Mouse (Mus musculus): ENCODE measurements around the gene Clcn6. TPM values are rescaled to one million over a fixed set of nuclear protein-coding genes. Genes with fewer than 3 reads are reported as not detected.

Clcn6 gene
- total and polyA plus RNA-seq, 2 experiments from 2014 or later, result 24.4 to 60.7 TPM

- whole genome bisulfite sequencing, result 45% methylated on average over 6 of the region's 6 CpGs
Observed at GRCm38 (mm10) chr4:147959881-147960831, 78.5 kb downstream of the Clcn6 start.

GRCm38 (mm10) chr4:147957141-147957540 lies 81.5 kb downstream of the Clcn6 start:
- ATAC-seq (no peak), DNase-seq (ENCODE audit: low spot score) (no peak)
- 44% methylated on average over 11 of the region's 11 CpGs for WGBS
- no peaks in the 10 kb centered on the region for H3K27me3 ChIP-seq (ENCODE audit: insufficient read depth, low read length)
- no peak overlapping the region for H3K4me3 ChIP-seq (ENCODE audit: low read length)
- no peaks in the 10 kb centered on the region for H3K4me1 ChIP-seq (ENCODE audit: insufficient read depth, low read length)
- TF ChIP-seq CTCF (IDR thresholded peaks at IDR 0.05; ENCODE audit: low read depth), result no peak
- H3K9me3 ChIP-seq (ENCODE audit: low read length), result no peaks in the 10 kb centered on the region
- no peaks in the 10 kb centered on the region for H3K36me3 ChIP-seq (ENCODE audit: insufficient read depth, low read length)
- no peak overlapping the region for H3K4me2 ChIP-seq (ENCODE audit: low read depth, low read length)
- H3K9ac ChIP-seq (replicated peaks; ENCODE audit: low read length), result no peak overlapping the region
- H3K27ac ChIP-seq, result no peak overlapping the region

More at GRCm38 (mm10) chr4:147959881-147960831, 78.5 kb downstream of the Clcn6 start:
- no peak overlapping the region for H3K9ac ChIP-seq (replicated peaks; ENCODE audit: low read length)
- H3K9me3 ChIP-seq (ENCODE audit: low read length), result no peaks in the 10 kb centered on the region
- no peaks in the 10 kb centered on the region for H3K36me3 ChIP-seq (ENCODE audit: insufficient read depth, low read length)
- no peaks in the 10 kb centered on the region for H3K27me3 ChIP-seq (ENCODE audit: insufficient read depth, low read length)
- peak; percentile 92 for TF ChIP-seq CTCF (IDR thresholded peaks at IDR 0.05; ENCODE audit: low read depth)
- no peak overlapping the region for H3K4me2 ChIP-seq (ENCODE audit: low read depth, low read length)
- no peaks in the 10 kb centered on the region for H3K4me1 ChIP-seq (ENCODE audit: insufficient read depth, low read length)
- no peak overlapping the region for H3K27ac ChIP-seq
- DNase-seq (ENCODE audit: low spot score) (peak; percentile 90), ATAC-seq (peak; percentile 82)
- H3K4me3 ChIP-seq (ENCODE audit: low read length), result no peak overlapping the region

Other genes starting within 250 kb of the Clcn6 start
- gene Zfp984, start 229.0 kb downstream of the Clcn6 start, total RNA-seq (2014; rRNA removed), result 1.5 and 1.9 TPM in 2 replicates
- gene Zfp984, start 229.0 kb downstream of the Clcn6 start, polyA plus RNA-seq (2015; fragmentation: Nextera tagmentation; extraction: Ambion mirVana), result 3.4 TPM in 2 replicates
- gene Zfp933, start 190.5 kb downstream of the Clcn6 start, total RNA-seq (2014; rRNA removed), result 8.1 and 8.3 TPM in 2 replicates
- gene Zfp933, start 190.5 kb downstream of the Clcn6 start, polyA plus RNA-seq (2015; fragmentation: Nextera tagmentation; extraction: Ambion mirVana), result 3.1 and 5.2 TPM in 2 replicates
- 33.5 and 34.3 TPM in 2 replicates for gene Miip, start 170.0 kb downstream of the Clcn6 start, total RNA-seq (2014; rRNA removed)
- 35.1 and 36.0 TPM in 2 replicates for gene Miip, start 170.0 kb downstream of the Clcn6 start, polyA plus RNA-seq (2015; fragmentation: Nextera tagmentation; extraction: Ambion mirVana)
- 3.2 and 5.6 TPM in 2 replicates for gene Fv1, start 169.8 kb downstream of the Clcn6 start, total RNA-seq (2014; rRNA removed)
- gene Fv1, start 169.8 kb downstream of the Clcn6 start, polyA plus RNA-seq (2015; fragmentation: Nextera tagmentation; extraction: Ambion mirVana), result 3.7 and 4.3 TPM in 2 replicates
- 86.1 and 88.6 TPM in 2 replicates for gene Mfn2, start 134.1 kb downstream of the Clcn6 start, total RNA-seq (2014; rRNA removed)
- gene Mfn2, start 134.1 kb downstream of the Clcn6 start, polyA plus RNA-seq (2015; fragmentation: Nextera tagmentation; extraction: Ambion mirVana), result 84.9 and 86.8 TPM in 2 replicates
- gene Plod1, start 102.1 kb downstream of the Clcn6 start, total RNA-seq (2014; rRNA removed), result 30.0 and 46.2 TPM in 2 replicates
- 22.6 and 22.8 TPM in 2 replicates for gene Plod1, start 102.1 kb downstream of the Clcn6 start, polyA plus RNA-seq (2015; fragmentation: Nextera tagmentation; extraction: Ambion mirVana)
- gene 2510039O18Rik, start 97.9 kb downstream of the Clcn6 start, total RNA-seq (2014; rRNA removed), result 62.9 and 70.9 TPM in 2 replicates
- 10.3 and 11.0 TPM in 2 replicates for gene 2510039O18Rik, start 97.9 kb downstream of the Clcn6 start, polyA plus RNA-seq (2015; fragmentation: Nextera tagmentation; extraction: Ambion mirVana)
- 1.3 TPM in 1 of 2 replicates, not detected in the other for gene Nppb, start 53.0 kb downstream of the Clcn6 start, total RNA-seq (2014; rRNA removed)
- 0.19 and 0.72 TPM in 2 replicates for gene Nppb, start 53.0 kb downstream of the Clcn6 start, polyA plus RNA-seq (2015; fragmentation: Nextera tagmentation; extraction: Ambion mirVana)
- gene Nppa, start 38.1 kb downstream of the Clcn6 start, total RNA-seq (2014; rRNA removed), result 0.58 and 1.8 TPM in 2 replicates
- 2.0 and 2.6 TPM in 2 replicates for gene Nppa, start 38.1 kb downstream of the Clcn6 start, polyA plus RNA-seq (2015; fragmentation: Nextera tagmentation; extraction: Ambion mirVana)
- 46.0 and 52.4 TPM in 2 replicates for gene Mthfr, start 256 bp upstream of the Clcn6 start, total RNA-seq (2014; rRNA removed)
- 9.3 and 10.6 TPM in 2 replicates for gene Mthfr, start 256 bp upstream of the Clcn6 start, polyA plus RNA-seq (2015; fragmentation: Nextera tagmentation; extraction: Ambion mirVana)
- 6.2 and 7.6 TPM in 2 replicates for gene Agtrap, start 49.2 kb upstream of the Clcn6 start, total RNA-seq (2014; rRNA removed)
- gene Agtrap, start 49.2 kb upstream of the Clcn6 start, polyA plus RNA-seq (2015; fragmentation: Nextera tagmentation; extraction: Ambion mirVana), result 9.9 and 10.4 TPM in 2 replicates
- 39.9 and 56.5 TPM in 2 replicates for gene Mad2l2, start 91.6 kb upstream of the Clcn6 start, total RNA-seq (2014; rRNA removed)
- gene Mad2l2, start 91.6 kb upstream of the Clcn6 start, polyA plus RNA-seq (2015; fragmentation: Nextera tagmentation; extraction: Ambion mirVana), result 99.7 and 102 TPM in 2 replicates
- gene Draxin, start 91.9 kb upstream of the Clcn6 start, total RNA-seq (2014; rRNA removed), result 42.3 and 44.9 TPM in 2 replicates
- gene Draxin, start 91.9 kb upstream of the Clcn6 start, polyA plus RNA-seq (2015; fragmentation: Nextera tagmentation; extraction: Ambion mirVana), result 7.2 TPM in 2 replicates
- gene Fbxo6, start 113.3 kb upstream of the Clcn6 start, total RNA-seq (2014; rRNA removed), result 23.7 and 36.3 TPM in 2 replicates
- gene Fbxo6, start 113.3 kb upstream of the Clcn6 start, polyA plus RNA-seq (2015; fragmentation: Nextera tagmentation; extraction: Ambion mirVana), result 23.8 and 24.0 TPM in 2 replicates
- gene Fbxo44, start 121.7 kb upstream of the Clcn6 start, total RNA-seq (2014; rRNA removed), result 199 and 200 TPM in 2 replicates
- 118 and 122 TPM in 2 replicates for gene Fbxo44, start 121.7 kb upstream of the Clcn6 start, polyA plus RNA-seq (2015; fragmentation: Nextera tagmentation; extraction: Ambion mirVana)
- gene Fbxo2, start 121.8 kb upstream of the Clcn6 start, total RNA-seq (2014; rRNA removed), result 25.5 and 39.8 TPM in 2 replicates
- gene Fbxo2, start 121.8 kb upstream of the Clcn6 start, polyA plus RNA-seq (2015; fragmentation: Nextera tagmentation; extraction: Ambion mirVana), result 45.6 and 49.9 TPM in 2 replicates
- 31.6 and 53.0 TPM in 2 replicates for gene Disp3, start 249.1 kb upstream of the Clcn6 start, total RNA-seq (2014; rRNA removed)
- 7.7 and 8.4 TPM in 2 replicates for gene Disp3, start 249.1 kb upstream of the Clcn6 start, polyA plus RNA-seq (2015; fragmentation: Nextera tagmentation; extraction: Ambion mirVana)

Data from hindbrain, postnatal 0 days (tissue).